Mouse (Mus musculus) megakaryocyte, embryonic 14.5 days (primary cell): ENCODE results near the gene Olfr99.

Experiments used
- FLI1 ChIP-seq: IDR thresholded peaks from 2 replicates; pipeline ENCODE4 v1.6.1; 2012; ENCODE audit warnings: low read length, inconsistent platforms, mixed read lengths
- GATA1 ChIP-seq: IDR thresholded peaks from 3 replicates; pipeline ENCODE4 v1.6.1; 2012; ENCODE audit warnings: mixed read lengths, low read length, inconsistent platforms, borderline replicate concordance

- no peak for TF ChIP-seq GATA1
- no peak for TF ChIP-seq FLI1
These were observed 6.7 kb downstream of the Olfr99 start for GRCm38 (mm10) chr17:37276573-37276972.
